Mouse (Mus musculus) thymus, adult 2 months (tissue): ENCODE results near the gene Fam19a5. TPM values are rescaled to one million over a fixed set of nuclear protein-coding genes. Genes with fewer than 3 reads are reported as not detected.

Experiments
- DNase-seq: peaks from one replicate; pipeline ENCODE4 v3.0.0; 2021
- H3K27ac ChIP-seq: fragments of 200-500 bp; 2 replicates; pipeline ENCODE4 v1.5.1; 2012; ENCODE audit warnings: low read length, control low read depth; ENCODE audit not compliant: control insufficient read depth, insufficient read depth
- H3K27me3 ChIP-seq: fragments of 200-500 bp; 2 replicates; pipeline ENCODE4 v1.6.1; 2012; ENCODE audit warnings: mild to moderate bottlenecking, low read length, moderate library complexity, mixed read lengths; ENCODE audit not compliant: control insufficient read depth, insufficient read depth
- H3K36me3 ChIP-seq: fragments of 200-500 bp; 2 replicates; pipeline ENCODE4 v1.6.1; 2012; ENCODE audit warnings: mild to moderate bottlenecking, low read length, moderate library complexity; ENCODE audit not compliant: control insufficient read depth, insufficient read depth
- H3K4me1 ChIP-seq: fragments of 200-500 bp; replicated peaks from 2 replicates; pipeline ENCODE4 v1.6.1; 2012; ENCODE audit warnings: low read length; ENCODE audit not compliant: control insufficient read depth, insufficient read depth
- H3K4me3 ChIP-seq: fragments of 200-500 bp; 2 replicates; pipeline ENCODE4 v1.5.1; 2012; ENCODE audit warnings: mild to moderate bottlenecking, low read length, control low read depth, moderate library complexity; ENCODE audit not compliant: control insufficient read depth, insufficient read depth
- CTCF ChIP-seq: fragments of 200-500 bp; IDR thresholded peaks from 2 replicates; pipeline ENCODE4 v1.5.1; 2012; ENCODE audit warnings: mild to moderate bottlenecking, control low read depth, low read length, moderate library complexity, borderline replicate concordance; ENCODE audit not compliant: control insufficient read depth, poor library complexity, insufficient read depth; ENCODE audit errors: extremely low read depth
- POLR2A ChIP-seq: fragments of 200-500 bp; IDR thresholded peaks from 2 replicates; pipeline ENCODE4 v1.6.1; 2012; ENCODE audit warnings: mild to moderate bottlenecking, low read length, control low read depth, moderate library complexity; ENCODE audit not compliant: control insufficient read depth, poor library complexity, insufficient read depth; ENCODE audit errors: extremely low read depth
- WGBS: fragments of 180-500 bp; shearing (Covaris S2); methylation state at CpG from one replicate; pipeline ENCODE4 v1.1.7; 2018; 5-methylcytosine and 5-hydroxymethylcytosine counted together
- polyA plus RNA-seq: library from polyadenylated mRNA; depleted of rRNA; stranded (reverse); fragments of >200 nt; gene quantifications from 2 replicates; pipeline ENCODE4 v1.2.3, GENCODE M21; 2012

The Fam19a5 gene
- polyA plus RNA-seq, 1 experiment: 1.1 TPM

DNA sequence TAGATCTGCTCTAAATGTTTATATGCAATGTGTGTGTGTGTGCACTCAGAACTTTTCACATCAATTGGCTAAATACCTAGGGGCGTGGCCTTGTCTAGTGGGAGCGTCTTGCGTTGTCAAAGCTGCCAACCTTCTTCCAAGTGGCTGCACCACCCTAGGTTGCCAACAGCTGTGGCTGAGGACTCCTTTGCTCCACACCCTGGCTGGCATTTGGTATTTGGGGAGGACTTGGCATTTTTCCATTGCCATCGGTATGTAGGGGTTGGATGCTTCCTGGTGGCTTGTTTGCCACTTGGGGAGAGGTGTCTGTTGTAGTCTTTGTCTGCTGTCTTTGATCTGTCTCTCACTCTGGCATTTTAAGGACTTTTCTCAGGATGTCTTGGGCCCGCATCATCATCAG, 124.0 kb downstream of the Fam19a5 start:
- no peak for DNase-seq
- no peaks in the 10 kb centered on the region for H3K4me1 ChIP-seq
- no peaks in the 10 kb centered on the region for H3K36me3 ChIP-seq
- H3K27ac ChIP-seq: no peak overlapping the region
- TF ChIP-seq CTCF: no peak
- no peak for TF ChIP-seq POLR2A
- 88% methylated on average over 5 of the region's 5 CpGs for WGBS
- no peak overlapping the region for H3K4me3 ChIP-seq
- no peaks in the 10 kb centered on the region for H3K27me3 ChIP-seq

- H3K4me1 ChIP-seq: no peaks in the 10 kb centered on the region
- TF ChIP-seq POLR2A (no peak), CTCF (no peak)
- no peak overlapping the region for H3K27ac ChIP-seq
- H3K36me3 ChIP-seq: no peaks in the 10 kb centered on the region
- 83% methylated on average over 9 of the region's 9 CpGs for WGBS
- no peak for DNase-seq
- no peaks in the 10 kb centered on the region for H3K27me3 ChIP-seq
- no peak overlapping the region for H3K4me3 ChIP-seq
These were observed 127.8 kb downstream of the Fam19a5 start for GRCm38 (mm10) chr15:87671929-87672328.

DNA sequence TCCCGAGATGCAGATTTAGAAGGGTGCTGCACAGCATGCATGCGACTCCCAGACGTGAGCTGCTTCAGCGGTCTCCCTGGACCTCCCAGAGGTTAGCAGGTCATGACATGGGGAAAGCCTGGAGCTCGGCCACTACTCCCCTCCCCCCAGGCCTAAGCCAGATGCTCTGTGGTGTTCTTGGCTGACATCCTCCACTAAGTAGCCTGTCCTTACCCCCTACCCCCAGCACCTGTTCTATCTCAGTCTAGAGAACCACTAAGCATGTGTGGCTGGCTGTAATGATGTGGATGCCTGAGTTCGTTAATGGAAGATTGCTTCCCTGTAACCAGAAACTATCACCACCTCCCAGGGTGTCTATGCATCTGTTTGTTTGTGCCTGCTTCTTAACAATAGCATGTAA, 134.6 kb downstream of the Fam19a5 start:
- no peak for DNase-seq
- Histone ChIP-seq H3K4me3 (no peak overlapping the region), H3K36me3 (no peaks in the 10 kb centered on the region), H3K27me3 (no peaks in the 10 kb centered on the region), H3K27ac (no peak overlapping the region), H3K4me1 (no peaks in the 10 kb centered on the region)
- WGBS: 70% methylated on average over 6 of the region's 6 CpGs
- TF ChIP-seq POLR2A (no peak), CTCF (no peak)

GRCm38 (mm10) chr15:87682410-87682809, 138.3 kb downstream of the Fam19a5 start:
- 79% methylated on average over 3 of the region's 3 CpGs for WGBS
- Histone ChIP-seq H3K4me3 (no peak overlapping the region), H3K4me1 (no peaks in the 10 kb centered on the region), H3K36me3 (no peaks in the 10 kb centered on the region), H3K27ac (no peak overlapping the region), H3K27me3 (no peaks in the 10 kb centered on the region)
- no peak for DNase-seq
- no peak for TF ChIP-seq CTCF
- no peak for TF ChIP-seq POLR2A

GRCm38 (mm10) chr15:87686415-87687040, 142.4 kb downstream of the Fam19a5 start:
- Histone ChIP-seq H3K27me3 (no peaks in the 10 kb centered on the region), H3K4me3 (no peak overlapping the region), H3K4me1 (no peaks in the 10 kb centered on the region), H3K27ac (no peak overlapping the region), H3K36me3 (no peaks in the 10 kb centered on the region)
- DNase-seq: no peak
- TF ChIP-seq CTCF (no peak), POLR2A (no peak)
- WGBS: 67% methylated on average over 10 of the region's 10 CpGs

DNA sequence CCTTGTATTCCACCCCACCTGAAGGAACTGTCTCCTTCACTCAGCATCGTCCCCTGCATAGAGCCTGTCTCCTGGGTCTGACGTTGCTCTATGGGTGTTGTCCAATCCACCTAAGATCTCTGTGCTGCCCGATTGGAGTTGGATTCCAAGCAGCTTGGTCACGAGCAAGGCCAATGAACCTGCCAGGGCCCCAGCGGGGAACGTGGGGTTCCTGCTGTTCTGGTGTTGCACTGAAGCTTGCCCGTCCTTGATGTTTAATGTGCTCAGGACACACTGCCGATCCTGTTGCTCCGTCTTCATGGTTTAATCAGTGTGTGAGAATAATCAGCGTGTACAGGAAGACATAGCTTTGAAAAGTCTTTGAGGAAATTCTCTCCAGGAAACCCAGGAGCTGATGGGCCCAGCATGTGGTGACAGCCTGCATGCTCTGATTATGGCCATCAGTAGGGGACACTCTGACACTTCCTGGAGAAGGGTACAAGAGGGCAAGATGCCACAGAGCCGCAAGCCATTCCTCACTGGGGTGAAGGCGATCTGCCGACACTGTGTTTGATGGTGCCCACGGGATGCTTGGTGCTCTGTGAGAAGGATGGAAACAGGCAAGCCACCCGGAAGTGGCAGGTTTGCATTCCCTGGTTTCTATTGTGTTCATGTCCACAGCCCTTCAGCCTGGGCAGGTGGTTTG, 147.3 kb downstream of the Fam19a5 start:
- Histone ChIP-seq H3K4me1 (no peaks in the 10 kb centered on the region), H3K4me3 (no peak overlapping the region), H3K27me3 (no peaks in the 10 kb centered on the region), H3K27ac (no peak overlapping the region), H3K36me3 (no peaks in the 10 kb centered on the region)
- DNase-seq: no peak
- no peak for TF ChIP-seq POLR2A
- no peak for TF ChIP-seq CTCF
- 93% methylated on average over 15 of the region's 15 CpGs for WGBS
